Mouse (Mus musculus) ES-Bruce4 (cell line): ENCODE results near the gene Selenov.

Experiments used
- CTCF ChIP-seq: IDR thresholded peaks from one replicate; pipeline ENCODE4 v1.8.1; 2011; ENCODE audit warnings: low read depth, low read length
- POLR2A ChIP-seq: IDR thresholded peaks from one replicate; pipeline ENCODE4 v1.8.1; 2011; ENCODE audit warnings: low read length; ENCODE audit not compliant: insufficient read depth

DNA sequence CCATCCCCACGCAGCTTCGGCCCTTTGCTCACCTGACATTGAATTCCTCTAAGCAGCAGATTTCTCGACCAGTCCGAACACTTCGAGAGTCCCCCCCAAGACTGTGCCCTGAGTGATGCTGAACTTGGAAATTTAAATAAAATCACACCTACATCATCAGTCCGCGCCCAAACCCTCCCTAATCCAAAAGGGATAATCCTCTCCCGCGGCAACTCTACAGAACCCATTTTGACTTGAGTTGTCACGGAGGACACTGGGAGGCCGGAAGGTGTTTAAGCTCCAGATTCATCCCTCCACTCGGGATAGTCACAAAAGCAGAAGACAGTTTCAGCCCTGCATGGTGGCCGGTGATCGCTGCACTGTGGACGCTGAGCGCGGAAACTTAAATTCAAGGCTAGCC is 39.0 kb downstream of the Selenov start:
- TF ChIP-seq CTCF: no peak
- TF ChIP-seq POLR2A: no peak
